Mouse (Mus musculus) olfactory bulb, adult 2 months (tissue): ENCODE measurements around the gene Eif3i.
A peak's percentile ranks its signal among the peaks of the same experiment; 100 is the strongest.

Experiments used
- CTCF ChIP-seq: fragments of 200-500 bp; IDR thresholded peaks from 2 replicates; pipeline ENCODE4 v1.5.1; 2012; ENCODE audit warnings: low read depth, mild to moderate bottlenecking, low read length, moderate library complexity; ENCODE audit not compliant: insufficient read depth
- POLR2A ChIP-seq: fragments of 200-500 bp; IDR thresholded peaks from 2 replicates; pipeline ENCODE4 v1.6.1; 2012; ENCODE audit warnings: mild to moderate bottlenecking, low read depth, low read length, moderate library complexity; ENCODE audit not compliant: insufficient read depth

- TF ChIP-seq POLR2A: 0 out of 2 replicates have a peak, but pooled peaks have one; percentile 22
- no peak for TF ChIP-seq CTCF
Measured at GRCm38 (mm10) chr4:129556532-129557223, 43.8 kb downstream of the Eif3i start.
